Mouse (Mus musculus) MN1 (cell line): Measurements from ENCODE around the gene Tcf20.
"Not testable (repeated sequence)": the region's sequence is repeated elsewhere in the genome, so short reads cannot be mapped to it uniquely, and the experiment has no call there.

Source experiments
- DNase-seq: peaks from one replicate; pipeline ENCODE4 v3.0.0-alpha.2; 2016; ENCODE audit warnings: low spot score

The Tcf20 gene

GRCm38 (mm10) chr15:82810556-82810955 lies 177.1 kb downstream of the Tcf20 start:
- DNase-seq = no peak

- no peak for DNase-seq
Measured at GRCm38 (mm10) chr15:82809511-82809910, 178.2 kb downstream of the Tcf20 start.

- DNase-seq = no peak
Measured at GRCm38 (mm10) chr15:82806969-82807763, 180.5 kb downstream of the Tcf20 start.

- peak; percentile 75 for DNase-seq
Measured at GRCm38 (mm10) chr15:82804708-82805639, 182.7 kb downstream of the Tcf20 start.

- no peak for DNase-seq
Measured at GRCm38 (mm10) chr15:82795936-82796440, 191.7 kb downstream of the Tcf20 start.

GRCm38 (mm10) chr15:82794277-82794676 lies 193.4 kb downstream of the Tcf20 start, which contains the start of gene Cyp2d26:
Gene Cyp2d26 (minus strand): TSS chr15:82794294.
- no peak for DNase-seq

- DNase-seq = no peak
Measured at GRCm38 (mm10) chr15:82793868-82794267, 193.8 kb downstream of the Tcf20 start.

GRCm38 (mm10) chr15:82793454-82793853 lies 194.2 kb downstream of the Tcf20 start:
- no peak for DNase-seq

GRCm38 (mm10) chr15:82792566-82792965 lies 195.1 kb downstream of the Tcf20 start:
- DNase-seq = no peak

- DNase-seq = no peak
Measured at GRCm38 (mm10) chr15:82784581-82784980, 203.1 kb downstream of the Tcf20 start.

- DNase-seq = no peak
Measured at GRCm38 (mm10) chr15:82783800-82784199, 203.9 kb downstream of the Tcf20 start.

- not testable (repeated sequence) for DNase-seq
Measured at GRCm38 (mm10) chr15:82777856-82778255, 209.8 kb downstream of the Tcf20 start.

- DNase-seq = no peak
Measured at GRCm38 (mm10) chr15:82765943-82766342, 221.7 kb downstream of the Tcf20 start.

- no peak for DNase-seq
Measured at GRCm38 (mm10) chr15:82764881-82765280, 222.8 kb downstream of the Tcf20 start.

- no peak for DNase-seq
Measured at GRCm38 (mm10) chr15:82763631-82764420, 223.8 kb downstream of the Tcf20 start, which contains the start of gene Cyp2d40. Gene Cyp2d40 (minus strand): TSS chr15:82764183.
